Mouse (Mus musculus) forebrain, postnatal 0 days (tissue): ENCODE results near the gene Itpripl2. TPM values are rescaled to one million over a fixed set of nuclear protein-coding genes. Genes with fewer than 3 reads are reported as not detected.

Experiments used
- ATAC-seq: fragments of 200-750 bp; cut with Nextera tagmentation; 2 replicates; pipeline ENCODE4 v1.8.0; 2017; ENCODE audit warnings: mild to moderate bottlenecking, moderate library complexity
- DNase-seq: peaks from one replicate; pipeline ENCODE4 v3.0.0-alpha.2; 2015
- H3K27ac ChIP-seq: fragments of 300-500 bp; sonication (generic); 2 replicates; pipeline ENCODE4 v1.5.1; 2014; ENCODE audit warnings: low read depth, mild to moderate bottlenecking, antibody characterized with exemption, low read length, moderate library complexity, mixed read lengths
- H3K27me3 ChIP-seq: fragments of 300-500 bp; sonication (generic); 2 replicates; pipeline ENCODE4 v1.6.1; 2014; ENCODE audit warnings: mild to moderate bottlenecking, low read length, mixed read lengths; ENCODE audit not compliant: insufficient read depth
- H3K36me3 ChIP-seq: fragments of 300-500 bp; sonication (generic); 2 replicates; pipeline ENCODE4 v1.6.1; 2014; ENCODE audit warnings: mild to moderate bottlenecking, moderate library complexity; ENCODE audit not compliant: insufficient read depth
- H3K4me1 ChIP-seq: fragments of 300-500 bp; sonication (generic); 2 replicates; pipeline ENCODE4 v1.6.1; 2014; ENCODE audit warnings: antibody characterized with exemption; ENCODE audit not compliant: insufficient read depth
- H3K4me2 ChIP-seq: fragments of 300-500 bp; sonication (generic); 2 replicates; pipeline ENCODE4 v1.6.1; 2014; ENCODE audit warnings: low read depth, mild to moderate bottlenecking, moderate library complexity
- H3K4me3 ChIP-seq: fragments of 300-500 bp; sonication (generic); 2 replicates; pipeline ENCODE4 v1.5.1; 2014; ENCODE audit warnings: low read depth, low read length, mixed read lengths
- H3K9ac ChIP-seq: fragments of 300-500 bp; sonication (generic); 2 replicates; pipeline ENCODE4 v1.6.1; 2014; ENCODE audit warnings: mild to moderate bottlenecking
- H3K9me3 ChIP-seq: fragments of 300-500 bp; sonication (generic); 2 replicates; pipeline ENCODE4 v1.6.1; 2016; ENCODE audit warnings: low read length
- CTCF ChIP-seq: sonication (generic); IDR thresholded peaks from 2 replicates; pipeline ENCODE4 v1.5.1; 2016; ENCODE audit warnings: antibody characterized with exemption, control low read depth, low read depth
- WGBS: fragments of 180-500 bp; shearing (Covaris S2); extraction: QIAGEN DNeasy Blood & Tissue Kit; methylation state at CpG from one replicate; pipeline ENCODE4 v1.1.7; 2014; 5-methylcytosine and 5-hydroxymethylcytosine counted together
- polyA plus RNA-seq: library from polyadenylated mRNA; unstranded; fragments of >200 nt; fragmentation: Nextera tagmentation; extraction: Ambion mirVana; gene quantifications from 2 replicates; pipeline ENCODE4 v1.2.1, GENCODE M21; 2015
- total RNA-seq: library from RNA; depleted of rRNA; stranded (reverse); fragments of >200 nt; gene quantifications from 2 replicates; pipeline ENCODE4 v1.2.3, GENCODE M21; 2014; rRNA removed

The Itpripl2 gene
- total and polyA plus RNA-seq, 2 experiments from 2014 or later, result 0.42 to 6.0 TPM

DNA sequence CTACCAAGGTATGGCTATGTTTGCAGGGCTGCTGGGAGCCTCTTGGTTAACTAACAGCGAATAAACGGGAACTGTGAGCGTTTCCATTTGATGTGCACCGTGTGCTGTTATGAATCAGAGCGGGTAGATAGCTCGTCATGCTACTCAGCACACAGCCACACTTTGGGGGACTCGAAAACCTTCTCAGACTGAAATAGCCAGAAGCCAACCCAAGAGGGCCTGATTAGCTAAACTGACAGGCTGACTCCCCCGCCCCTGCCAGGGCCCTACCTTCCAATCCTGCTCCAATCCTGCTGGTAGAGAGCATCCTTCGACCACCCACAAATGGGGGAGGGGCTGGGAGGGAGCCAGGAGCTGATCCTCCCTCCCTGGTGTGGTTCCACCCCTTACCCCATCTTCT lies 48.4 kb downstream of the Itpripl2 start:
- H3K27me3 ChIP-seq, result no peaks in the 10 kb centered on the region; the same call in 1 of the 2 replicates
- 0 out of 2 replicates have a peak overlapping the region, but pooled peaks have one; percentile 3 for H3K4me3 ChIP-seq
- H3K9me3 ChIP-seq, result no peaks in the 10 kb centered on the region
- ATAC-seq (0 out of 2 replicates have a peak, but pooled peaks have one; percentile 16), DNase-seq (peak; percentile 44)
- H3K9ac ChIP-seq, result no peak overlapping the region
- WGBS, result 3% methylated on average over 9 of the region's 9 CpGs
- TF ChIP-seq CTCF, result no peak
- no peak overlapping the region for H3K27ac ChIP-seq
- peaks cover 5% of the 10 kb centered on the region for H3K4me1 ChIP-seq
- peak overlapping the region; percentile 33 for H3K4me2 ChIP-seq
- H3K36me3 ChIP-seq, result no peaks in the 10 kb centered on the region

DNA sequence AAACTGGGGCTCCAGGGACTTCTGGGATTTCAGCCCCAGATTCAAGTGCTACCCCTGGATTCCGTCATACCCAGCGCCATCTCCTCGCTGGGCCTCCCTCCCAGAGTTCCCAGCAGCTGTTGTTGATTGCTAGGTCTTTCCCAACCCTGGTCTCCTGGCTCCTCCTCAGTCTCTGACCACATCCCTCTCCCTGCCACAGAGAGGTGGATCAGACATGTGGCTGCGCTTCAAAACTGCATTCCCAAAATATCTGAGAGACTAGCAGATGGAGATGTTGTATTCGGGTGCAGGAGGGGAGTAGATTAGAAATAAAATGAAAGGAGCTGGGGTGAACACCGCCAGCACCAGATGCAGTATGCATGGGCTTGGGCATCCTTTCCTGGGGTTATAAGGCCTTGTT lies 50.2 kb downstream of the Itpripl2 start:
- H3K36me3 ChIP-seq, result no peaks in the 10 kb centered on the region
- H3K9ac ChIP-seq, result no peak overlapping the region
- no peak for ATAC-seq
- H3K4me1 ChIP-seq, result no peaks in the 10 kb centered on the region
- no peak for DNase-seq
- no peak overlapping the region for H3K27ac ChIP-seq
- no peak for TF ChIP-seq CTCF
- H3K4me3 ChIP-seq, result no peak overlapping the region
- no peak overlapping the region for H3K4me2 ChIP-seq
- WGBS, result 78% methylated on average over 6 of the region's 6 CpGs
- H3K9me3 ChIP-seq, result no peaks in the 10 kb centered on the region
- H3K27me3 ChIP-seq, result no peaks in the 10 kb centered on the region; the same call in 1 of the 2 replicates

DNA sequence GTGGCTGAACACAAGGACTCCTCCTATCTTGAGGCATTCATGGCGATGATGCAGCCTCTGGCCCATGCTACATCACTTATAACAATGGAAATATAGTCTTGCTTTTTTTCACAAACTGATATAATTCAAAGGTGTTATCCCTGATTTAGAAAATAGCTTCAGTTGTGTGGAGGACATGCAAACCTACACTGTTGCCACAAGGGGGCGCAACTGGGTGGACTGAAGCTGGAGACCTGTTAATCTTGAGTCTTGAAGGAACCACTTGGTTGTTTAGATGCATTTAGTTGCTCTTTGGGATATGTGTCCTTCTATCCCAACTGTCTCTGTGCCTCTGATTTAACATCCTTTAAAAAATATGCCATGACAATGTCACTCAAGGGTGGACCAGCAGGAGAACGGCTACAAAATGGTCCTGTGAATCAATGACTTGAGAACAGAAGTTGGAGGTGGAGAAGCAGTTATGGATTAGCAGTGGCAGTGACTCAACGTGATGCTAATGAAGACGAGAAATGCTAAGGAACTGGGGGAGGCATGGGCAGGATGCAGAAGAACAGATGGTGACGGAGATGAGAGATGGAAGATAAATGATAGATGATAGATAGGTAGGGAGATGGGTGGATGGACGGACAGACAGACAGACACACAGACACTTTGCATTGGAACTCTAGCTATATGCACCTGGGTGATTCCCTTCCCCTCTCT lies 54.5 kb downstream of the Itpripl2 start:
- DNase-seq (no peak), ATAC-seq (no peak)
- TF ChIP-seq CTCF, result peak; percentile 71
- WGBS, result 61% methylated on average over 7 of the region's 7 CpGs
- Histone ChIP-seq H3K4me1 (no peaks in the 10 kb centered on the region), H3K27ac (no peak overlapping the region), H3K4me3 (no peak overlapping the region), H3K9ac (no peak overlapping the region), H3K4me2 (no peak overlapping the region), H3K9me3 (no peaks in the 10 kb centered on the region), H3K27me3 (no peaks in the 10 kb centered on the region), H3K36me3 (no peaks in the 10 kb centered on the region)

Other genes starting within 250 kb of the Itpripl2 start
- gene Smg1, start 248.3 kb downstream of the Itpripl2 start, total RNA-seq, result 46.1 and 57.4 TPM in 2 replicates
- 7.2 and 14.2 TPM in 2 replicates for gene Smg1, start 248.3 kb downstream of the Itpripl2 start, polyA plus RNA-seq
- 19.6 and 22.5 TPM in 2 replicates for gene Syt17, start 43.8 kb downstream of the Itpripl2 start, total RNA-seq
- gene Syt17, start 43.8 kb downstream of the Itpripl2 start, polyA plus RNA-seq, result 10.4 and 18.2 TPM in 2 replicates
- 47.6 and 48.3 TPM in 2 replicates for gene Coq7, start 41.4 kb upstream of the Itpripl2 start, total RNA-seq
- 115 and 134 TPM in 2 replicates for gene Coq7, start 41.4 kb upstream of the Itpripl2 start, polyA plus RNA-seq
- 10.1 and 10.3 TPM in 2 replicates for gene Tmc7, start 92.8 kb upstream of the Itpripl2 start, total RNA-seq
- 2.7 and 4.2 TPM in 2 replicates for gene Tmc7, start 92.8 kb upstream of the Itpripl2 start, polyA plus RNA-seq
- 0.38 and 0.46 TPM in 2 replicates for gene Tmc5, start 105.3 kb upstream of the Itpripl2 start, total RNA-seq
- 0.05 and 0.19 TPM in 2 replicates for gene Tmc5, start 105.3 kb upstream of the Itpripl2 start, polyA plus RNA-seq
- gene Gde1, start 213.8 kb upstream of the Itpripl2 start, total RNA-seq, result 271 and 289 TPM in 2 replicates
- 263 and 284 TPM in 2 replicates for gene Gde1, start 213.8 kb upstream of the Itpripl2 start, polyA plus RNA-seq
- gene Ccp110, start 220.6 kb upstream of the Itpripl2 start, total RNA-seq, result 28.2 and 33.6 TPM in 2 replicates
- 8.9 and 13.3 TPM in 2 replicates for gene Ccp110, start 220.6 kb upstream of the Itpripl2 start, polyA plus RNA-seq
- gene Vps35l, start 248.3 kb upstream of the Itpripl2 start, total RNA-seq, result 89.7 and 105 TPM in 2 replicates
- gene Vps35l, start 248.3 kb upstream of the Itpripl2 start, polyA plus RNA-seq, result 85.9 and 94.5 TPM in 2 replicates